Mouse (Mus musculus): ENCODE measurements around the gene Sod2. TPM values are rescaled to one million over a fixed set of nuclear protein-coding genes. Genes with fewer than 3 reads are reported as not detected.
A peak's percentile ranks its signal among the peaks of the same experiment; 100 is the strongest.
"Not testable (repeated sequence)": the region's sequence is repeated elsewhere in the genome, so short reads cannot be mapped to it uniquely, and the experiment has no call there.

The Sod2 gene
- total RNA-seq (2021) (1,000 to 10,000 TPM in 1 of 2 experiments, 100 to 1,000 TPM in 1; 961 to 1,111 TPM), polyA plus RNA-seq (2012; rRNA removed) (895 and 1,105 TPM in 2 replicates)
- long read RNA-seq, full-length matches to known transcripts = 562 of 635 reads
- long read RNA-seq, partial matches to known transcripts = 14 of 635 reads
- long read RNA-seq, other reads (novel, unspliced or antisense) = 59 of 635 reads

- H3K4me1 ChIP-seq (ENCODE audit: control insufficient read depth, insufficient read depth, low read length); H3K27me3 ChIP-seq (ENCODE audit: control insufficient read depth, insufficient read depth, low read length); H3K79me2 ChIP-seq (replicated peaks; ENCODE audit: control insufficient read depth, insufficient read depth, low read length); DNase-seq; H3K36me3 ChIP-seq (ENCODE audit: control insufficient read depth, insufficient read depth, low read length); intact Hi-C loops (cut with DNase I): not testable (repeated sequence)
- Histone ChIP-seq H3K4me3 (peak within 1 kb of the TSS; percentile 81), H3K9ac (ENCODE audit: low read depth, low read length) (peak within 1 kb of the TSS; percentile 64), H3K27ac (peak within 1 kb of the TSS; percentile 73)
- 97% methylated on average over 2 of the region's 2 CpGs for WGBS
These were observed at the start of gene Sod2 for GRCm38 (mm10) chr17:13006546-13006945. Gene Sod2, plus strand, starts transcription at chr17:13006846.

GRCm38 (mm10) chr17:12959377-12959776 is 47.3 kb upstream of the Sod2 start:
- H3K27ac ChIP-seq; H3K79me2 ChIP-seq (replicated peaks; ENCODE audit: control insufficient read depth, insufficient read depth, low read length); H3K36me3 ChIP-seq (ENCODE audit: control insufficient read depth, insufficient read depth, low read length); H3K27me3 ChIP-seq (ENCODE audit: control insufficient read depth, insufficient read depth, low read length); H3K9ac ChIP-seq (ENCODE audit: low read depth, low read length); H3K4me1 ChIP-seq (ENCODE audit: control insufficient read depth, insufficient read depth, low read length); DNase-seq; intact Hi-C loops (cut with DNase I); H3K4me3 ChIP-seq: not testable (repeated sequence)
- WGBS = 45% methylated on average over 2 of the region's 2 CpGs

- intact Hi-C loops (cut with DNase I) = loop anchor here (1.0 to 5.0 kb wide), 3 partner anchors 32 to 49 kb away; partner anchors contain the start of genes Mrpl18 and Tcp1
- Histone ChIP-seq H3K27ac (peak within 1 kb of the TSS; percentile 86), H3K9ac (ENCODE audit: low read depth, low read length) (peak within 1 kb of the TSS; percentile 78), H3K4me3 (peak within 1 kb of the TSS; percentile 89), H3K79me2 (replicated peaks; ENCODE audit: control insufficient read depth, insufficient read depth, low read length) (no peaks in the 10 kb centered on the region), H3K27me3 (ENCODE audit: control insufficient read depth, insufficient read depth, low read length) (no peaks in the 10 kb centered on the region), H3K4me1 (ENCODE audit: control insufficient read depth, insufficient read depth, low read length) (peaks cover 3% of the 10 kb centered on the region; the same call in 1 of the 2 replicates), H3K36me3 (ENCODE audit: control insufficient read depth, insufficient read depth, low read length) (no peaks in the 10 kb centered on the region)
- TF ChIP-seq CTCF (IDR thresholded peaks at IDR 0.05) (no peak), POLR2A (IDR thresholded peaks at IDR 0.05; ENCODE audit: insufficient read depth, low read depth, low read length) (peak; percentile 96)
- under 1% methylated on average over 42 of the region's 42 CpGs for WGBS
- peak; percentile 93 to 94 for DNase-seq
These were observed 46.2 kb upstream of the Sod2 start, which contains the start of gene Acat2 for GRCm38 (mm10) chr17:12960331-12960873. Gene Acat2, minus strand, starts transcription at chr17:12960747.

GRCm38 (mm10) chr17:12963476-12963875 is 43.2 kb upstream of the Sod2 start:
- WGBS = 69% methylated on average over 3 of the region's 3 CpGs

GRCm38 (mm10) chr17:12967173-12967572 is 39.5 kb upstream of the Sod2 start:
- TF ChIP-seq EP300 (IDR thresholded peaks at IDR 0.05; ENCODE audit: insufficient read depth, low read depth, low read length) = no peak
- no peak for TF ChIP-seq POLR2A (IDR thresholded peaks at IDR 0.05; ENCODE audit: insufficient read depth, low read depth, low read length)
- no peak for TF ChIP-seq CTCF (IDR thresholded peaks at IDR 0.05)
- whole genome bisulfite sequencing = 91% methylated on average over 2 of the region's 2 CpGs
- DNase-seq = no peak

More at GRCm38 (mm10) chr17:12963476-12963875, 43.2 kb upstream of the Sod2 start:
- intact Hi-C loops (cut with DNase I) = loop anchor here (5.0 kb wide), 1 partner anchor 46 kb away; the partner anchor contains the start of genes Mrpl18 and Tcp1
- no peak for TF ChIP-seq POLR2A (IDR thresholded peaks at IDR 0.05; ENCODE audit: insufficient read depth, low read depth, low read length)
- no peak for TF ChIP-seq CTCF (IDR thresholded peaks at IDR 0.05)
- no peak for TF ChIP-seq EP300 (IDR thresholded peaks at IDR 0.05; ENCODE audit: insufficient read depth, low read depth, low read length)
- DNase-seq = no peak
- Histone ChIP-seq H3K4me1 (ENCODE audit: control insufficient read depth, insufficient read depth, low read length) (peaks cover 3% of the 10 kb centered on the region; the same call in 1 of the 2 replicates), H3K4me3 (no peak overlapping the region), H3K27ac (no peak overlapping the region), H3K79me2 (replicated peaks; ENCODE audit: control insufficient read depth, insufficient read depth, low read length) (no peaks in the 10 kb centered on the region), H3K36me3 (ENCODE audit: control insufficient read depth, insufficient read depth, low read length) (no peaks in the 10 kb centered on the region), H3K27me3 (ENCODE audit: control insufficient read depth, insufficient read depth, low read length) (no peaks in the 10 kb centered on the region), H3K9ac (ENCODE audit: low read depth, low read length) (no peak overlapping the region)

GRCm38 (mm10) chr17:12973851-12974250 is 32.8 kb upstream of the Sod2 start:
- H3K36me3 ChIP-seq (ENCODE audit: control insufficient read depth, insufficient read depth, low read length) = peaks cover 9% of the 10 kb centered on the region
- WGBS = 65% methylated on average over 2 of the region's 2 CpGs
- intact Hi-C loops (cut with DNase I) = no loop called here
- H3K79me2 ChIP-seq (replicated peaks; ENCODE audit: control insufficient read depth, insufficient read depth, low read length) = no peaks in the 10 kb centered on the region
- no peak overlapping the region for H3K4me3 ChIP-seq
- no peak for DNase-seq
- no peak for TF ChIP-seq EP300 (IDR thresholded peaks at IDR 0.05; ENCODE audit: insufficient read depth, low read depth, low read length)
- no peak for TF ChIP-seq CTCF (IDR thresholded peaks at IDR 0.05)
- TF ChIP-seq POLR2A (IDR thresholded peaks at IDR 0.05; ENCODE audit: insufficient read depth, low read depth, low read length) = no peak
- H3K27ac ChIP-seq = no peak overlapping the region
- H3K27me3 ChIP-seq (ENCODE audit: control insufficient read depth, insufficient read depth, low read length) = no peaks in the 10 kb centered on the region
- H3K9ac ChIP-seq (ENCODE audit: low read depth, low read length) = no peak overlapping the region
- no peaks in the 10 kb centered on the region for H3K4me1 ChIP-seq (ENCODE audit: control insufficient read depth, insufficient read depth, low read length)

More at GRCm38 (mm10) chr17:12967173-12967572, 39.5 kb upstream of the Sod2 start:
- Histone ChIP-seq H3K4me1 (ENCODE audit: control insufficient read depth, insufficient read depth, low read length) (no peaks in the 10 kb centered on the region), H3K27me3 (ENCODE audit: control insufficient read depth, insufficient read depth, low read length) (no peaks in the 10 kb centered on the region), H3K27ac (no peak overlapping the region), H3K9ac (ENCODE audit: low read depth, low read length) (no peak overlapping the region), H3K36me3 (ENCODE audit: control insufficient read depth, insufficient read depth, low read length) (no peaks in the 10 kb centered on the region; the same call in none of the 2 replicates), H3K79me2 (replicated peaks; ENCODE audit: control insufficient read depth, insufficient read depth, low read length) (no peaks in the 10 kb centered on the region), H3K4me3 (no peak overlapping the region)
- intact Hi-C loops (cut with DNase I) = no loop called here
